Mouse (Mus musculus) brain, embryonic 18.5 days (tissue): ENCODE data around the gene Arsb.

Source experiments
- DNase-seq: peaks from one replicate; pipeline ENCODE4 v3.0.0-alpha.2; 2012; ENCODE audit warnings: low read depth, low spot score

Arsb gene

GRCm38 (mm10) chr13:93771588-93772278 is at the start of gene Arsb:
TSS of gene Arsb (plus strand) at chr13:93771630.
- no peak for DNase-seq

DNA sequence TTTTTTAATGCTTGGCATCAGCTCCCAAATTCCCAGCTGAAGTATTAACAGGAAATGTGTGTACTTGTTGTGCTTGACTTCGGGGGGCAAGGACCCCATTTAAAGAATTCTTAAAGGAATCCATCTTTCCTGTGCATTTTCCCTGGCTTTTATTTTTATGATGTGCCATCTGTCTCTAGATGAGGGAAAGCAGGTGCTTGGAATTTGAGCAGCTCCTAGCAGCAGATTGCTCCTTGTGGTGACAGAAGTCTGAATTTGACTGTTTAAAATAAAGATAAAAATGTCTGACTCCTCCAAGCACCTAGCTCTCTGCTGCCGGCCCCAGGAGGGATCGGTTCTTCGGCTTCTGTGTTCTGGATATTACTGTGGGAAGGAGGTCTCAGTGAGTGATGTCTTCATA is 49.5 kb upstream of the Arsb start:
- peak; percentile 28 for DNase-seq

GRCm38 (mm10) chr13:93723455-93723854 is 48.0 kb upstream of the Arsb start:
- DNase-seq: no peak

- no peak for DNase-seq
Measured at GRCm38 (mm10) chr13:93724206-93724605, 47.2 kb upstream of the Arsb start.

GRCm38 (mm10) chr13:93735131-93735636 is 36.2 kb upstream of the Arsb start:
- DNase-seq: no peak

DNA sequence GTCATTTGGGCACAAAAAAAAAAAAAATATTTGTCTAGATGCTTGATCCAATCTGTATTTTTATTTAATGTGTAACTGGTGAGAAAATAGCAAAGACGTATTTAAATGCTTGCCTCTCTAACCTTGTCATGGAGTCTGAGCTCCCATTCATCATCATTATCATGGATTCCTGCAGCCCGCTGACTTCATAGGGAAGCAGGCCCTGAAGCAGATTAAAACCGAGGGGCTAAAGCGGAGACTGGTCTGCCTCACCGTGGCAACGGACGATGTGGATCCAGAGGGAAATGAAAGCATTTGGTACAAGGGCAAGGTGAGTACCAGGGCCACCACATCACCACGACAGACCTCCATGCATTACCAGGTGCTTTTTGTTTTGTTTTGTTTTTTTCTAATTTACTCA is 27.3 kb upstream of the Arsb start:
- no peak for DNase-seq

DNA sequence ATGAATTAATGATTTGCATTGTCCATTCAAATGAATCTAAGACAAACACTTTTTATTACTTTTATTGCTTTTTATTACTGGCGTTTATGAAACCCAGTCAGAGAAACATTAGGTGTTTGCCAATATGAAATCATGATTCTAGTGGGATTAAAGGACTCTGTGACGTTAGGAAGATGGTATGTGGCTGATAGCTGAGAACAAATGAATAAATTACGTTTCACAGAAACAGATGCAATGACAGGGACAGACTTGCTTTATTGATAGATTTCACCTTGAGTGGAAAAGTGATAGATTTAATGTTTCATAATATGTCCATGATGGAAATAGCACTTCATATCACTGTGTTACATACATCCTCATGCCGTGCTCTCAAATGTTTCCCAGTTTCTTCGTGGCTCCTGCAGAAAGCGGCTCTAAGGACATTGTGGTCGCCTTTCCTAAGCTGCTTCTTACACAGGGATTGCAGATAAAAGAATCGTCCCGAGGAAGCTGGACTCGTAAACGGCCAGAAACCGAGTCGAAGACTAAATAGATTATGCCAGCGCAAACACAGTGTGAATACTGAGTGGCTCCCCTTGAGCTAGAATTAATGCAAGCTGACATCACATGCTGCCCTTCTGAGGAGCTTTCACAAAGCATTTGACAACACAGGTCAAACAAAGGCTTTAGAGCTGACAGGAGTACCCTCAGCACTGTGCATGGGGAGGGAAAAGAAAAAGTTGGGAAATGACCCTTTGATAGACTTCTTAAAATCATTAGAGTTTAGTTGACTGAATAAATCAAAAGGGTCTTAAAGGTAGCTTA is 18.6 kb upstream of the Arsb start:
- no peak for DNase-seq

- no peak for DNase-seq
Measured at GRCm38 (mm10) chr13:93755084-93755483, 16.3 kb upstream of the Arsb start.

- no peak for DNase-seq
Measured at GRCm38 (mm10) chr13:93756674-93757073, 14.8 kb upstream of the Arsb start.

DNA sequence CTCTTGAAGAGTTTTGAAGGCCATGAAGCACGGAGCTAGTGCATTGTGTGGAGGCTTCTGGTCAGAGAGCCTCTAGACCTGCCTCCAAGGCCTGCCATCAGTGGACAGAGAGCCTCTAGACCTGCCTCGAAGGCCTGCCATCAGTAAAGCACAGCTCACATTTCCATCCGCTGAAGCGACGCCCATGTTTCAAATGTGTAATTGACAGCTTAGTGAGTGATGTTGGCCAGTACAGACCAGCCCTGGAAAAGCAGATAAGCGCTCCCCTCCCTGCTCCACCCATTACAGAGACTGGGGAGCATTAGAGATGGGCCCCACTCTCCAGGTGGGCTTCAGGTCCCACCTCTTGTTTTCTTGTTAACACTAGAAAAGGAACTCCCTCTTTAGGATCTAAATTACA is 13.9 kb upstream of the Arsb start:
- no peak for DNase-seq

GRCm38 (mm10) chr13:93758149-93758898 is 13.1 kb upstream of the Arsb start:
- no peak for DNase-seq

GRCm38 (mm10) chr13:93761831-93762230 is 9.6 kb upstream of the Arsb start:
- DNase-seq: no peak

DNA sequence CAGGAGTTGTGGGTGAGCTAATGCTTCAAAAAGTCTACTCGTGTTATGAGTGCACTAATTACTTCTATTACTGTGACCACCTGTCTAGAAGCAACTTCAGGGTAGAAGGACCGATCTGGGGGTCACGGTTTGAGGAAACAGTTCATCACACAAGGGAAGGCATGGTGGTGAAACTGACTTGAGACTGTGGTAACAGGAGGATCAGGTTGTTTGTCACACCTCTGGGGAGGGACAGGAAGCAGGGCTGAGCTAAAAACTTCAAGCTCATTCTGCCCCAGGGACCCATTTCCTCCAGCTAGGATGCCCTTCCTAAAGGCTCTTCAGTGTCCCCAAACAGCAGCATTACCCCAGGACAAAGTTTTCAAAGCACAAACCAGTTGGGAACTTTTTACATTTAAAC is 8.6 kb upstream of the Arsb start:
- no peak for DNase-seq

- no peak for DNase-seq
Measured at GRCm38 (mm10) chr13:93764321-93764973, 7.0 kb upstream of the Arsb start.

DNA sequence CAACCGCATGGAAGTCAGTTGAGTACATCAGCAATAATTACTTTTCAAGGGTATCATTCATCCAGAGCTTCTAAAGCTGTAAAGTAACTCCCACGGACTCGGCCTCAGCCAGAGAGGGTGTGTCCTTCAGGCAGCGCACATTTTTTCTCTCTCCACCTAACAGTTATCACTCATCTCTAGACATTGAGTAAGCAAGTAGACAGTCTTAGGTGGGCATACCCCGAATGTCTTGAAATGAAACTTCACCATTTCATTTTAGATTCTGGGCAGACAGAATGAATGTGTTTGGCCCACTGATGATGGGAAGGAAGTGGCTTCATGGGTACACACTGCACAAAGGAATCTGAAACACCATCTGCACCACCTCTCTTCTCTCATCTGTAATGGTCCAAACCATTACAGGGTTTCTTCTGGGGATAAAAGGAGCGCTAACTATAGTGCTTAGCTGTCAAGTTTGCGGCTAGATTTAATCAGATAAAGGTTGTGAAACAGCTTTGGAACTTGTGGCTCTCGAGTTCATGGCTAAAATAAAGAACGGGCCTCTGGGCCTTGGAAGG is 321 bp upstream of the Arsb start:
- DNase-seq: no peak

DNA sequence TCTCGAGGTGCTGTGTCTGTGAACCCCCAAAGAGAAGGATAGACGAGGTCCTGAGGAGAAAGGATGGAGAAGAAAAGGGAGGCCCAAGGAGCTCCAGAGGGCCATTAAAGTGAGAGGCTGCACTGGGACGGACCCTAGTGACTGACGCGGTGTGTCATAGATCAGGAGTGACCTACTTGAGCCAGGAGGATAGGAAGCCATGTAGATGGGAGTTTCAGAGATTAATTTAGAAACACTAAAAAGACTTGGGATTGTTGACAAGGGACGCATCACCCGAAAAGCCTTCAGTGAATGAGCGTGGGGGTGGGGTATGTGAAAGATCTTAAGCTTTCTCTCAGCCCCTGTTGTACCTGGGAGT is 828 bp downstream of the Arsb start:
- DNase-seq: no peak

DNA sequence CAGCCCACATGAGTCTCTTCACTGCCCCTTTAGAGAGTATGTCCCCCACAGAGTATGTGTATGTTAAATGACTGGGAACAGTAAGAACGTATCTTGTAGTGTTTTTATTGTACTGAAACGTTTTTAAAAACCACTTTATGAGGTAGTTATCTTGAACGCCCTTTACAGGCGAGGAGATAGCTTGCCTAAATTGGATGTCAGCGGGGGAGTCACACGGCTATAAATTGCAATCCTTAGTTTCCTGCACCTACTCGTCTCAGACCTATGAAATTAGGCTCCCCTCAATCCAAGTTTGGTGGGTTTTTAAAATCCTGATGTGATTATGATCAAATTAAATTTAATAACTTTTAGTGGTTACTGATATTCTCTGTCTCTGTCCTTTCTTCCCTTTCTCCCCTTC is 1.4 kb downstream of the Arsb start:
- no peak for DNase-seq

GRCm38 (mm10) chr13:93773704-93774315 is 2.4 kb downstream of the Arsb start:
- no peak for DNase-seq

GRCm38 (mm10) chr13:93782823-93783222 is 11.4 kb downstream of the Arsb start:
- no peak for DNase-seq

DNA sequence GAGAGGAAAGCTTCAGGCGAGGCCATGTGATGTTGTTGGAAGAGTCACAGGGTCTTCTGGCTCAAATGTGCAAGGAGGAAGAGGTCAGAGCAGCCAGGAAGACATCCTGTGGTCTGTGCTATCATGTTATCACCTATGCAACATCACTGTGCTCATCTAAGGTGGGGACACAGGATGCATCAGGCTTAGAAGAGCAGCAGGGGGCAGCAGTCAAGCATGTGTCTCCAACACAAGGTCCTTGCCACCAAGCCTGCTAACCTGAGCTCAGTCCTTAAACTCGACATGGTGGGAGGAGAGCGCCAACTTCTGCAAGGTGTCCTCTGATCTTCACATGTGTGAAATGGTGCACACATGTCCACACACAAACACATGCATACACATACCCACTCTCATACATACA is 13.9 kb downstream of the Arsb start:
- DNase-seq: no peak

- no peak for DNase-seq
Measured at GRCm38 (mm10) chr13:93786051-93786450, 14.6 kb downstream of the Arsb start.
